Mouse (Mus musculus): ENCODE data around the gene Smim26. TPM values are rescaled to one million over a fixed set of nuclear protein-coding genes. Genes with fewer than 3 reads are reported as not detected.
A peak's percentile ranks its signal among the peaks of the same experiment; 100 is the strongest.
"Not testable (repeated sequence)": the region's sequence is repeated elsewhere in the genome, so short reads cannot be mapped to it uniquely, and the experiment has no call there.

Gene Smim26
- polyA plus RNA-seq, 1 experiment from 2014 or later = 45.9 TPM

DNA sequence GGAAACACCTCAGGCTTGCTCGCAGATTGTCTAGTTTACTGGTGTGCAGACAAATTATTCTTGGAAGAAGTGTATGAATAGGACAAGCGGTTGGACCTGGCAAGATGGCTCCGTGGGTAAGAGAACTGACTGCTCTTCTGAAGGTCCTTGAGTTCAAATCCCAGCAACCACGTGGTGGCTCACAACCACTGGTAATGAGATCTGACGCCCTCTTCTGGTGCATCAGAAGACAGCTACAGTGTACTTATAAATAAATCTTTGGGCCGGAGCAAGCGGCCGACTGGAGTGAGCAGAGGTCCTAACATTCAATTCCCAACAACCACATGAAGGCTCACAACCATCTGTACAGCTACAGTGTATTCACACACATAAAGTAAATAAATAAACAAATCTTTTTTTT, 818 bp upstream of the Smim26 start:
- in situ Hi-C loops (cut with MboI; ENCODE audit: low pct_unique_long_range_greater_than_20kb) = loop anchor here (25.0 kb wide), 1 partner anchor 1319 kb away; the partner anchor contains the start of gene Naa20
- CTCF ChIA-PET; POLR2A ChIA-PET; H3K27me3 ChIP-seq; ATAC-seq; DNase-seq (ENCODE audit: low read depth, low spot score): not testable (repeated sequence)
- TF ChIP-seq CTCF (IDR thresholded peaks at IDR 0.05) = peak; percentile 34

DNA sequence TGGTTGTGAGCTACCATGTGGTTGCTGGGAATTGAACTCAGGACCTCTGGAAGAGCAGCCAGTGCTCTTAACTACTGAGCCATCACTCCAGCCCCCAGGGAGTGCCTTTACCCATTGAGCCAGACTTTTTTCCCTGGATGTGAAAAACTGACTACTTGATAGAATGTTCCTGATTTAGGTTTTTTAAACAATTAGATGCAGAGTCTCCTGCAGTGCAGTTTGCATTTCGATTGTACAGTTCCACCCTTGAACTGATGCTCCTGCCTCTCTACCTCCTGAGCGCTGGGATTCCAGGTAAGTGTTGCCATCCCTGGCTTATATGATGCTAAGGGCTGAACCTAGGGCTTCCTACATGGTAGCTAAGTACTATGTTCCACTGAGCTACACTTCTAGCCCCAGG, 4.2 kb downstream of the Smim26 start:
- ATAC-seq = no peak
- in situ Hi-C loops (cut with MboI; ENCODE audit: low pct_unique_long_range_greater_than_20kb) = loop anchor here (25.0 kb wide), 1 partner anchor 1314 kb away; the partner anchor contains the start of gene Naa20
- ChIA-PET CTCF (no interaction called here), POLR2A (no interaction called here)
- no peaks in the 10 kb centered on the region for H3K27me3 ChIP-seq
- TF ChIP-seq CTCF (IDR thresholded peaks at IDR 0.05) = no peak
- DNase-seq (ENCODE audit: low read depth, low spot score) = no peak

DNA sequence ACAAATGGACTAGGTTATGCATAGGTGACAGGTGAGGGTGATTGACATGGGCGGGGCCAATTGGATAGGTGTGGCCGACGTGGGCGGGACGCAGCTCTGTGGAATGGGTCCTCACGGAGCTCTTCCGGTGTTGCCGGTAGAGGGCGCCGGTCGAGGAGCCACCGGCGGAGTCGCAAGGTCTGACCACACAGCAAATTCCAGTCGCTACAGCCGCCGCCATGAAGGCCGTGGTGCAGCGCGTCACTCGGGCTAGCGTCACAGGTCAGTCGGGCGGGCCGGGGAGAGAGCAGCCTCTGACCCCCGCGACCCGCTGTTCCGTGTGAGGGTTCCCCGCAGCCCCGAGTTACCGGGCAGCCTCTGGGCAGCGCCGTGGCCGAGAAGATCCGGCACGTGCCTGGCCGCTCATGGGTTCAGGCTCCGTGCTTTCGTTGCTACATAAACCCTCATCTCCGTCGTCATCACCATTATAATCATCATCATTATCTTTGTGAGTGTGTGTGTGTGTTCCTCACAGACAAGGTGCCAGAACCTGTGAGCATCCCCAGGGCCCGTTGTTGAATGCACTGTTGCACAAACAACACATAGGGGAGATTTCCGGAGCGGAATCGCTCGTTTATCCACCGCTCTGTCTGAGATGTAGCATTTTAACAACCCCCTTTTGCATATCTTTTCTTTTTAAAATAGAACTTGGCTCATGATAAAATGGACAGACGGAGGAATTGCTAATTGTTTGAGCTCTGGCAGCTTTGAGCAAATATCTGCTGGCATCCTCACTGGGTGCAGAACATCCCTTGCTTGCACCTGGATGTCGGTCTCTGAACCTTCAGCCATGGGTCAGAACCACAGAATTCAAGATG, 6.2 kb downstream of the Smim26 start, which contains the start of gene Dtd1:
Gene Dtd1 (plus strand): TSS at position 67 of the 857 bp plus-strand sequence.
- DNase-seq (ENCODE audit: low read depth, low spot score) (no peak), ATAC-seq (peak; percentile 96)
- peak; percentile 98 for TF ChIP-seq CTCF (IDR thresholded peaks at IDR 0.05)
- no peaks in the 10 kb centered on the region for H3K27me3 ChIP-seq
- in situ Hi-C loops (cut with MboI; ENCODE audit: low pct_unique_long_range_greater_than_20kb) = loop anchor here (25.0 kb wide), 1 partner anchor 1312 kb away; the partner anchor contains the start of gene Naa20
- CTCF ChIA-PET = interaction anchor here (0.7 to 1.8 kb wide), 5 partner anchors 13 to 560 kb away, joined by 3 to 9 read pairs (median 3); no protein-coding TSS in a partner anchor
- POLR2A ChIA-PET = no interaction called here

DNA sequence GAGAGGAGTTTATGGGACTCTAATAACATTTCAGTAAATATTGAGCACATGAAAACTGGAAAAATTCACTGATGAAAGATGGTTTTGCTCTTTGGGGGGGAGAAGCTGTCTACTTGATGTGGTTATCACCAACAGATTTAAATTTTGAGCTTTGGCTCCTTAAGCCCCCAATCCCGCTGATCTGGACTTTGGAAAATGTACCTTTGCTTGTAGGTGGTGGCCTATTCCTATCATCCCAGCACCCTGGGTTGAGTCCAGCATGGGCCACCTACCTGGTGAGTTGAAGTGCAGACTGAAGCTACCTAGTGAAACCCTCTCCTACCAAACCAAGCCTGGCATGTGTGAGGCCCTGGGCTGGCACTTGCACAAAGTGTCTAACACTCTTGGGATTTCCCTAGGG, 7.7 kb downstream of the Smim26 start:
- CTCF ChIA-PET = no interaction called here
- DNase-seq (ENCODE audit: low read depth, low spot score) (no peak), ATAC-seq (no peak)
- H3K27me3 ChIP-seq = no peaks in the 10 kb centered on the region
- POLR2A ChIA-PET = interaction anchor here (0.6 kb wide), 1 partner anchor 140 kb away, joined by 3 read pairs; no protein-coding TSS in a partner anchor
- in situ Hi-C loops (cut with MboI; ENCODE audit: low pct_unique_long_range_greater_than_20kb) = no loop called here
- no peak for TF ChIP-seq CTCF (IDR thresholded peaks at IDR 0.05)

DNA sequence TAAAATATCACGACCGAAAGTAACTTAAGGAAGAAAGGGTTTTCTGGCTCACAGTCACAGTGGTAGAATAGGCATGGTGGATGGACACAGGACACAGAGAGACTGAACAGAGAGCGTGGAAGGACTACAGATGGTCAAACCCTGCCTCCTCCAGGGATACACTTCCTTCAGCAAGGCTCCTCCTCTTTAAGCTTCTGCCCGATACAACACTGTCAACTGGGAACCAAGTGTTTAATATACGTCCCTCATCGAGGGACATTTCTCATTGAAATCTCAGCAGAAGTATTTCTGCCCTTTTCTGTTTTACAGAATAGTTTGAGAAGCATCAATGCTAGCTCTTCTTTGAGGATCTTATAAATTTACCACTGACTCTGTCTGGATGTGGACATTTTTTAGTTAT, 20.1 kb downstream of the Smim26 start:
- H3K27me3 ChIP-seq = no peaks in the 10 kb centered on the region
- POLR2A ChIA-PET = no interaction called here
- no peak for ATAC-seq
- in situ Hi-C loops (cut with MboI; ENCODE audit: low pct_unique_long_range_greater_than_20kb) = no loop called here
- no peak for TF ChIP-seq CTCF (IDR thresholded peaks at IDR 0.05)
- DNase-seq (ENCODE audit: low read depth, low spot score) = no peak
- CTCF ChIA-PET = interaction anchor here (1.2 kb wide), 1 partner anchor 14 kb away, joined by 3 read pairs; the partner anchor contains the start of gene Dtd1

DNA sequence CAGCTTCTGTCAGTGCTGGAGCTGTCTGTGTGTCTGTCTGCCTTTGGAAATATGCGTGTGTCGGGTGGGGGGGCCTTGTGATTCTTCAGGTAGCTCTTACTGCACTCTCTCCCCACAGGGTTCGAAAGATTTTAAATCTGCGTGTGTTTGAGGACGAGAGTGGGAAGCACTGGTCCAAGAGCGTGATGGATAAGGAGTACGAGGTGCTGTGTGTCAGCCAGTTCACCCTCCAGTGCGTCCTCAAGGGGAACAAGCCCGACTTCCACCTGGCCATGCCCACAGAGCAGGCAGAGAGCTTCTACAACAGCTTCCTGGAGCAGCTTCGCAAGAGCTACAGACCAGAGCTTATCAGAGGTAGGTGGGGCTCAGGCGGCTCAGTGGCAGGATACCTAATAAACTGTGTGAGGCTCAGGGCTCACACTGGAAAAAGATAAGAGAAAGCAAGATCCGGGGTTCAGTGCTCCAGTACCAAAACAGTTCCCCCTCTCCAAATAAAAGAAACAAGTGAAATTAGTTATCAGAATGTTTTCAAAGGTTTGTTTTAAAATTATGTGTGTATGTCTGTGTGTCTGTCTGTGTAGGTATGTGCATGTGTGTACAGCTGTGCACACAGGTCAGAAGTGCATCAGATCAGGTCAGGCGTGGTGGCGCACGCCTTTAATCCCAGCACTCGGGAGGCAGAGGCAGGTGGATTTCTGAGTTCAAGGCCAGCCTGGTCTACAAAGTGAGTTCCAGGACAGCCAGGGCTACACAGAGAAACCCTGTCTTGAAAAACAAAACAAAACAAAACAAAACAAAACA, 23.4 kb downstream of the Smim26 start:
- DNase-seq (ENCODE audit: low read depth, low spot score) = no peak
- no peaks in the 10 kb centered on the region for H3K27me3 ChIP-seq
- in situ Hi-C loops (cut with MboI; ENCODE audit: low pct_unique_long_range_greater_than_20kb) = no loop called here
- TF ChIP-seq CTCF (IDR thresholded peaks at IDR 0.05) = no peak
- POLR2A ChIA-PET = no interaction called here
- ATAC-seq = no peak
- CTCF ChIA-PET = interaction anchor here (1.3 to 2.6 kb wide), 2 partner anchors 9 to 17 kb away, joined by 3 to 9 read pairs; partner anchors contain the start of gene Dtd1

DNA sequence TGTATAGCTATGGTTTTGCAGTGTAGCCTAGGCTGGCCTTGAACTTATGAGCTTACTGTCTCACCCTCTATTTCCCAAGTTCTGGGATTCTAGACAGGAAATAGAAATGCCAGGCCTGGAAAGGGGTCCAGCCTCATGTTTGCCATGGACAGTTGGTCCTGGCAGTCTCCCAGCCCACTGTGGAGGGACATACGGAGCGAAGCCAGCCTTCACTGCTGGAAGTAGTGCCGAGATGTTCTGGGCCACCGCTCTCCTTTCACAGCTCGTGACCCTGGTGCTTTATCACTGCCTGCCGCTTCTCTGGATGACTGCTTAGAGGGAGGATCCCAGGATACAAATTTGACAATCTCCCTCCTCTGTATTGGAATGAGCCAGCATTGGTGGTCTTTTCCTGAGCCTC, 27.6 kb downstream of the Smim26 start:
- no peaks in the 10 kb centered on the region for H3K27me3 ChIP-seq
- DNase-seq (ENCODE audit: low read depth, low spot score) (no peak), ATAC-seq (no peak)
- CTCF ChIA-PET = interaction anchor here (1.4 kb wide), 1 partner anchor 15 kb away, joined by 3 read pairs; no protein-coding TSS in a partner anchor
- no peak for TF ChIP-seq CTCF (IDR thresholded peaks at IDR 0.05)
- in situ Hi-C loops (cut with MboI; ENCODE audit: low pct_unique_long_range_greater_than_20kb) = no loop called here
- POLR2A ChIA-PET = no interaction called here

GRCm38 (mm10) chr2:144633551-144633950, 39.7 kb downstream of the Smim26 start:
- ChIA-PET CTCF (interaction anchor here (0.7 to 1.0 kb wide), 2 partner anchors 13 to 533 kb away, joined by 3 to 4 read pairs; no protein-coding TSS in a partner anchor), POLR2A (no interaction called here)
- H3K27me3 ChIP-seq = no peaks in the 10 kb centered on the region
- in situ Hi-C loops (cut with MboI; ENCODE audit: low pct_unique_long_range_greater_than_20kb) = loop anchor here (25.0 kb wide), 1 partner anchor 954 kb away; no protein-coding TSS in a partner anchor
- TF ChIP-seq CTCF (IDR thresholded peaks at IDR 0.05) = no peak
- no peak for ATAC-seq
- no peak for DNase-seq (ENCODE audit: low read depth, low spot score)

DNA sequence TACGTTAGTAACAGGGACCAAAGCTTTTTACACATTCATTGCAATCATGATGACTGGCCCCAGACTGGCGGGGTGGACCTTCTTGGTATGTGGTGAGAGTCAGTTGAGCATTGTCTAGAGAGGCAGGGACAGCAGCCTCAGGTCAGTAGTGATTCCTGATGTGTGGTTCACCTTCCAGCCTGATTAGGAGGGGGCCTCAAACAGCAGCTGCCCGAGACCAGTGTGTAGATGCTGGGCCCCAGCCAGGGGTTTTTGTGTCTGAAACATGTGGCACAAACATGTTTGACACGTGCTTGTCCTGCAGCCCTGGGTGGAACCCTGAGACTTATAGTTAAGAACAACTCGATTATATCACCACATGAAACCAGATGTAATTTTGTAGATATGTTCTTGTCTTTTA, 40.4 kb downstream of the Smim26 start:
- ATAC-seq (no peak), DNase-seq (ENCODE audit: low read depth, low spot score) (no peak)
- CTCF ChIA-PET = no interaction called here
- H3K27me3 ChIP-seq = no peaks in the 10 kb centered on the region
- POLR2A ChIA-PET = no interaction called here
- in situ Hi-C loops (cut with MboI; ENCODE audit: low pct_unique_long_range_greater_than_20kb) = loop anchor here (25.0 kb wide), 1 partner anchor 953 kb away; no protein-coding TSS in a partner anchor
- TF ChIP-seq CTCF (IDR thresholded peaks at IDR 0.05) = no peak

- no peak for ATAC-seq
- H3K27me3 ChIP-seq = no peaks in the 10 kb centered on the region
- DNase-seq (ENCODE audit: low read depth, low spot score) = no peak
- ChIA-PET POLR2A (no interaction called here), CTCF (interaction anchor here (1.0 kb wide), 1 partner anchor 9 kb away, joined by 3 read pairs; no protein-coding TSS in a partner anchor)
- in situ Hi-C loops (cut with MboI; ENCODE audit: low pct_unique_long_range_greater_than_20kb) = loop anchor here (5.0 to 25.0 kb wide), 3 partner anchors 528 to 953 kb away; no protein-coding TSS in a partner anchor
- TF ChIP-seq CTCF (IDR thresholded peaks at IDR 0.05) = no peak
These were observed 40.9 kb downstream of the Smim26 start for GRCm38 (mm10) chr2:144634729-144635128.

Data from Patski (cell line).